Mouse (Mus musculus): ENCODE data around the gene C330021F23Rik. TPM values are rescaled to one million over a fixed set of nuclear protein-coding genes. Genes with fewer than 3 reads are reported as not detected.

Gene C330021F23Rik
- total RNA-seq, 4 experiments from 2014 or later, result not detected

GRCm38 (mm10) chr8:3587391-3588257 is 19.8 kb downstream of the C330021F23Rik start:
- DNase-seq (ENCODE audit: low spot score in 2 of 2), result no peak

DNA sequence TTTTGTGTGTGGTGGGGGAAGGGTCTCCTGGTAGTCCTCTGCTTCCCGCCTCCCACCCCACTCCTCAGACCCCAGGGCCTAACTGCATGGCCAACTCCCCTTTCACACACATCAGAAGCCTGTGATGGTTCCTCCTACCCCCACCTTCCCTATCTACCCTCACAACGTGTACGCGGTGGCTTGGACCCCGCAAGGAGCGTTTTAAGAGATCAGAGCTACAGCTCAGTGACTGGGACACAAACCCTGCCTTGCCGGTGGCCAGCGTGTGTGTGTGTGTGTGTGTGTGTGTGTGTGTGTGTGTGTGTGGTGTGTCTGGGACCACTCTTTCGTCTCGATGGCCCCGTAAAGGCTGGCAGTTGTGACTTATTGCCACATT is 20.5 kb downstream of the C330021F23Rik start:
- DNase-seq (ENCODE audit: low spot score in 2 of 2), result no peak

GRCm38 (mm10) chr8:3593470-3593869 is 25.7 kb downstream of the C330021F23Rik start:
- no peak for DNase-seq (ENCODE audit: low spot score in 2 of 2)

DNA sequence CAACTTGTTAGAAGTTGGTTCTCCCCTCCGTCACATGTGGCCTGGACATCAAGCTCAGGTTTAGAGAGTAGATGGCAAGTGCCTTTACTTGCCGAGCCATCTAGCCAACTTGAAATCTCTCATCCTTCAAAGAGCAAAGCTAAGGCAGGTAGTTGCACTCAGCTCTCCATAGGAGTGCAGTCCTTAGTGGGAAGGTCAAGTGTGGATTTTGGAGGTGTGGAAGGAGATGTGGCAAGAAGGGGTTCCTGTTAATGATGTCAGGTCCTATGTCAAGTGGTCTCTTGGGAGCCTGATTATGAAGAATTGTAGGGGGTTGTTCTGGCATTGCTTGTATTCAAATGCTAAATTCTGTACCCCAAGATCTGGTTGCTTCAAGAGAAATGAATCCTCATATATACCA is 26.7 kb downstream of the C330021F23Rik start:
- no peak for DNase-seq (ENCODE audit: low spot score in 2 of 2)

DNA sequence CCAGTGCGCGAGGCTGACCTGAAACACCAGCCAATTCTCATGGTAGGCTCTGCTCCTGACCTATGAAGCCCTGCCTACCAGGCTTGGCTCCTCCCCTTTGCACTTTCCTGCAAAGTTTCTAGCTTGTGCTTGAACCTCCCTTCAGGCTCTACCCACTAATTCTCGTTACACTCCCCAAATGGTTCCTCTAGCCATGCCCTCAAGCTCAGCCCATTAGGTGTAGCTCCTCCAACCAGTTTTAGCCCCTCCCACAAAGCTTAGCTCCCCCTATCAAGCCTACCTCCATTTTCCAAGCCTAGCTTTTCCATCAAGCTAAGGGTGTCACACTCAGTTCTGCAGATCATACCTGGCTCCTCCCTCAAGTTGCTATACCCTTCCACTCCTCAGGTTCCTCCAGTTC is 30.3 kb downstream of the C330021F23Rik start:
- DNase-seq (ENCODE audit: low spot score in 2 of 2), result no peak

DNA sequence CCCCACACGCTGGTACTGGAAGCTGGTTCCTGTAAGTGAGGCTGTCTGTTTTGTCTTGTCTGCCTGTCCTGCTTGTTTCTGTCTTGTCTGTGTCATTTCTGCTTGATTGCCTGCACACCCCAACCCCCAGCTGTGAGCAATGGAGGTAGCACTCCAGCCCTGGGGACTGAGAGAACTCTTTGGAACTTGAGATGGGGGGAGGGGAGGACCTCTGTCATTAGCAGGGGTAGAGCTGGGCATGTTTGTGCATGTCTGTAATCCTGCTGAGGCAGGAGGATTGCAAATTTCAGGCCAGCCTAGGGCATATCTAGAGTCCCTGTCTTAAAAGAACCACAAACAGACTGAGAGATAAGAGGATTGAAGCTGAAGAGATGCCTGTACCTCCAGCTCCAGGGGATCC is 31.4 kb downstream of the C330021F23Rik start:
- no peak for DNase-seq (ENCODE audit: low spot score in 2 of 2)

DNA sequence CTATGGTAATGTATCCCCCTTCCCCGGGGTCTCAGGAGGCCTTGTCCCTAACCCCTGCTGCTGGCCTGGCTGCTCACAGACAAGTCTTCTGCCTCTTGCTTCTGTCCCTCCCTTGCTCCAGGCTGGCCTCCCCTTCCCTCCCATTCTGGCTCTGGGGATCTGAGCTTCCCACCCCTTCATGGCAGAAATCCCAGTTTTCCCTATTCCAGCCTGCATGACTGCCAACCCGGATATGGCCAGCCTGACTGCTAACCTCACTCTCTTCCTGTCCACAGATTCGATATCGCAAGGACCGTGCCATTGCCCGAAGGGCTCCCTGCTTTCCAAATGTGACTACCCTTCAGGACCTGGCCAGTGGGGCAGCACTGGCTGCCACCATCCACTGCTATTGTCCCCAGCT is 32.6 kb downstream of the C330021F23Rik start:
- peak; percentile 40 to 48 for DNase-seq (ENCODE audit: low spot score in 2 of 2)

DNA sequence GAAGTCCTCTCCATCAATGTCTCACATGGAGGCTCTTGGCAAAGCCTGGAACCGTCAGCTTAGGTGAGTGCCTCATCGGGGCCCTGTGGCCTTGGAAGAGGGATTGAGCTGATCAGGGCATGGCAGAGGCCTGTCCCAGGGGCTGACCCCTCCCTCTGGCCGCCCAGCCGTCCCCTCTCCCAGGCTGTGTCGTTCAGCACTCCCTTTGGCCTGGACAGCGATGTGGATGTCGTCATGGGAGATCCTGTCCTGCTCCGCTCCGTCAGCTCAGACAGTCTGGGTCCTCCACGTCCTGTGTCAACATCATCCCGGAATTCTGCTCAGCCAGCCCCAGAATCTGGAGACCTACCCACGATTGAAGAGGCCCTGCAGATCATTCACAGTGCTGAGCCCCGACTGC is 35.6 kb downstream of the C330021F23Rik start:
- DNase-seq (ENCODE audit: low spot score in 2 of 2), result no peak

GRCm38 (mm10) chr8:3606593-3606992 is 38.8 kb downstream of the C330021F23Rik start:
- DNase-seq (ENCODE audit: low spot score in 2 of 2), result no peak

DNA sequence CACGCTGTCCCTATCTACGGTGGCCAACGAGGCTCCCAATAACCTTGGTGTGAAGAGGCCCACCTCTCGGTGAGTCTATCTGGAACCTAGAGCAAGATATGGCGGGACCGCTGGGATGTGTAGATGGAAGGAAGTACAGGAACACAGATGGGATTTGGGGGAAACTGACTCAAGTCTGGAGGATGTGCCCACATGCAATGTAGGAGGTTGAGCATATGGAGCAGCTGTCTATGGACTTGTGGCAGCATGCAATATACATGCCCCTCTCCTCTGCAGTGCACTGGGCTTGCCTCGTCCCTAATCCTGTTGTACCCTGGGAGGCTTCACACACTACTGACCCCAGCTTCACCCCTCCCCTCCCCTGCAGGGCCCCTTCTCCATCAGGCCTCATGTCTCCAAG is 40.0 kb downstream of the C330021F23Rik start:
- no peak for DNase-seq (ENCODE audit: low spot score in 2 of 2)

- DNase-seq (ENCODE audit: low spot score in 2 of 2), result no peak
Measured at GRCm38 (mm10) chr8:3609046-3609815, 41.4 kb downstream of the C330021F23Rik start.

GRCm38 (mm10) chr8:3609816-3610150 is 42.0 kb downstream of the C330021F23Rik start:
- DNase-seq (ENCODE audit: low spot score in 2 of 2), result no peak

DNA sequence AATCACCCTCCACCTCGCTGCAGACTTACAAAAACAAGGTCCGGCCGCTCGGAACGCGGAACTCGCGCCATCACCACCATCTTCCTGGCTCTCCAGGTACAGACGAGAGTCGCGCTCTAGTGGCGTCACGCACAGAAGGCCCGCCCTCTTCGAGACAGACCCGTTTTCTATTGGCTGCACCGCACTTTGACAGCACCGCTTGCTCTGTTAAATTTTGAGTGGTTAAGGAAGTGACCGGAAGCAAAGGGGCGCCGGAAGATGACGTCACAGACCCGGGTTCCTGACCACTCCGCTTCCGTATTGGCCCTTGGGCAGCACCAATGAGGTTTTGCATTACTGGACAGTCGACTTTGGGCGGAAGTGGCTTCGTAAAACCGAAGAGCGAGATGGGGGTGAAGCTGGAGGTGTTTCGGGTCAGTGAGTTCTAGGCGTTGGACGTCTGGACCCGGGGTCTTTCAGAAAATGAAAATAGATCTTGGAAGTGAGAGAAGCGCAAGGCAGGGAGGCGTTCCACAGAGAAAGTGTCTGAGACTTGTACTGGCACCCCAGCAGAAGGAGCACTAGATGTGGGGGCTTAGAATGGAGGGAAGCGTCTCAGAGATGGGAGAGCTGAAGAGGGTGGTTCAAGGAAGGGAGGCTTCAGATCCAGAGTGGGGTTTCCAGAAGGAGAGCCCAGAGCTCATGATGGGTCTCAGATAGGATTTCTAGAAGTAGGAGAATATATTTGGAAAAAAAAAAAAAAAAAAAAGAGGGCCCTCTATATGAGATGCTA is 53.6 kb downstream of the C330021F23Rik start, which contains the start of the genes Xab2 and Pet100:
Xab2 (minus strand) TSS at position 118 of the 772 bp plus-strand sequence.
Pet100 (plus strand) TSS at position 350 of the 772 bp plus-strand sequence.
- DNase-seq (ENCODE audit: low spot score in 2 of 2), result peak; percentile 98

DNA sequence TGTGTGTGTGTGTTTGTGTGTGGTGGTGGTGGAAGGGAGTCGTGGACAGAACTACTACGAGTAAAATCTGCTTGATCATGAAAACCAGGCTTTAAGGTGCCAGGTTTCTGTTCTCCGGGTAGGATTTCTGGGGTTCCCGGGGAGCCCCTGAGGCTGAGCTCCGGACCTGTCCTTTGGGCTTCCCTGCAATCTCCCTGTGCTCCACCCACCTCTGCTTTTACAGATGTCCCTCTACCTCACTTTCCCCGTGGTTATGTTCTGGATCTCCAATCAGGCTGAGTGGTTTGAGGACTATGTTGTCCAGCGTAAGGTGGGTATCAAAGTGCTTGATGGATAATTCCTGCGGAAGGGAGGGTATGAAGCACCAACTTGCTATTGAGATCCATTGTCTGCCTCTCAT is 54.3 kb downstream of the C330021F23Rik start:
- no peak for DNase-seq (ENCODE audit: low spot score in 2 of 2)

GRCm38 (mm10) chr8:3625445-3625844 is 57.7 kb downstream of the C330021F23Rik start, which contains the start of gene Pcp2:
TSS of gene Pcp2 (minus strand) at chr8:3625545.
- DNase-seq (ENCODE audit: low spot score in 2 of 2), result no peak

GRCm38 (mm10) chr8:3626971-3627370 is 59.2 kb downstream of the C330021F23Rik start:
- DNase-seq (ENCODE audit: low spot score in 2 of 2), result no peak

- DNase-seq (ENCODE audit: low spot score in 2 of 2), result no peak
Measured at GRCm38 (mm10) chr8:3628014-3628413, 60.2 kb downstream of the C330021F23Rik start.

DNA sequence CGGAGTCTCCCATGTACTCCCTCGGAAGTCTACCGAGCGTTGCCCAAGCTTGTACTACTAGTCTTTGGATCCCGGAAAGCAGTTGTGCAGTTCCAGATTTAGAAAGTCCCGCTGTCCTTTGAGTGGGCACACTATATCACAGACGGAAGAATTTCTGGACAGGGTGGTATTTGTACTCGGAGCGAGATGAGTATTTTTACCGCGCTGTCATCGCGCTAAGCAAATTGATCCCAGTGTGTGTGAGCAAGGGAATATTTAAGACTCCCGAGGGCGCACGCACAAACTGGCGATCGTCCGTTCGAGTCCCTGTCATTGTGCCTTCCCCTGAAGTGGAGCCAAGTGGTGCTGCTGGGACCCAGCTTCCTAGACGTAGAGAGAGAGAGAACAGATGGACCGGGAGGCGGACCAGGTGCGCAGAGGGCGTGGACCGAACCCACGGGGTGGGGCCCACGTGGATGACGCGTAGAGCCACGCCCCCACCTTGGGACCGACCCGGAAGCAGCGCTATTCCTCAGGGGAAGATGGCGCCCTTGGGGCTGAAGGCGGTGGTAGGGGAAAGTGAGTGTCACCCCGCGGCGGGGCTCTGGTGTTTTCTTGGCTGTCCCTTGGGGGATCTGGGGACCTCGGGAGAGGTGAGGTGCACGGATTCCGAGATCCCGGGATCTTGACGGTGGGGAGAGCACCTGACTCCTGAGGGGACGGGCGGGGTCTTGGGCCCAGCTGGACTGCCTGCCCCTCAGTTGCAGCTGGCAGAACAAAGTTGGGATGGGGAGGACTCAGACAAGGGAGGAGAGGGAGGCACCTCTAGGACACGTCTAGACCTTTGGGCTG is 63.1 kb downstream of the C330021F23Rik start, which contains the start of gene Stxbp2:
Stxbp2 (plus strand) TSS at position 309 of the 831 bp plus-strand sequence.
- DNase-seq (ENCODE audit: low spot score in 2 of 2), result peak in 1 of 2 experiments; percentile 27

- no peak for DNase-seq (ENCODE audit: low spot score in 2 of 2)
Measured at GRCm38 (mm10) chr8:3631478-3631875, 63.7 kb downstream of the C330021F23Rik start.
